Mouse (Mus musculus): Measurements from ENCODE around the gene Ube3b.

The Ube3b gene

DNA sequence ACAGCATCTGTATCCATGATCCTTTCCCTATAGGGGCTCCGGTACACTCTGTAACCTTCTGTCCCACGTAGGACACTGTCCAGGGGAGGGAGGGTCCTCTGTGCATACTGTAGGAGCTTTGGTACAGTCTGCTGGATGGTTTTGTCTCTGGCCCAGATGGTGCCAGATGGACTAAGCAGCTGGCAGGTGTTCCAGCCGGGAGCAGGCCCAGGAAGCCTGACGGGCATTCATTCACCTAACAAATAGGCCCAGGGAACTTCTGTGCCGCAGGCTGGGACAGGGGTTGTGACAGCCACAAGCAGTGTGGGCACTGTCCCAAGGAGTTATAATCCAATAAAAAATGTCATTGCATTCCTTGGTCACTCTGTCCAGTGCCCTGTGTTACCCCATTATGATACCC lies 43.6 kb downstream of the Ube3b start:
- DNase-seq (ENCODE audit: low read depth, low spot score), result no peak

DNA sequence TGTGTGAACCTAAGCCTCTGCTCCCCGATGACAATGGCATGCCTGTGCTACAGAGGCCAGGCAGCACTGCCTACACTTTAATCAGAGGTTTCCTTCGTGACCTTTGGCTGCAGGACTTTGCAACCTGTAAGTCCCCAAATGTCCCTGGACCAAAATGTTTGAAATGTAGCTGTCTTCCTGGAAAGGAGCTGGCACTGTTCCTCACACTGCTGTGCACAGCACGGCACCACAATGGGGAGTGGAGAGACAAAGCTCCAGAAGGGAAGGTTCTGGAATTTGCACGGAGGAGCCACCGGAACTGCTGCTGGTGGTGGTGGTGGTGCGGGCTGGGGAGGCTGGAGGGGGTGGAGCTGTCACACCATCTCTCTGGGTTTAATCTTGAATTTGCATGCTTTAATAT lies 46.3 kb downstream of the Ube3b start:
- DNase-seq (ENCODE audit: low read depth, low spot score), result no peak

GRCm38 (mm10) chr5:114428621-114429020 lies 48.2 kb downstream of the Ube3b start:
- no peak for DNase-seq (ENCODE audit: low read depth, low spot score)

GRCm38 (mm10) chr5:114429781-114430180 lies 49.4 kb downstream of the Ube3b start:
- DNase-seq (ENCODE audit: low read depth, low spot score), result no peak

DNA sequence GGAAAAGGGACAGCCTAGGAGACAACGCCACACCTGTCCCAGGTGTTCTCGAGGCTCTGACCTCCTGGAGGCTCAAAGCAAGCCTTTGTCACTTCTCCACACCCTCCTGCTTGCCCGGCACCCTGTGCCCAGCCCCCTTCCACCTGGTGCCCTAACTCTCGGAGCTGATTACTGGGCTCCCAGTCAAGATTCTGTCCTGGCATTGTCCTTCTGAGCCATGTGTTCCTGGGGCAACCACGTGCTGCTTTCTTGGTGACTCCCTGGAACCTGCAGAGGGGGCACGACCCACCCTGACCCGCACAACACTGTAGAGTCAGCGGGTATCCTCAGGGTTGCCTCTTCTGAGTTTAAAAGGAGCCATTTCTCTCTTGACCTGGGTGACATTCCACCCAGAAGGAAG lies 54.0 kb downstream of the Ube3b start:
- DNase-seq (ENCODE audit: low read depth, low spot score), result no peak

DNA sequence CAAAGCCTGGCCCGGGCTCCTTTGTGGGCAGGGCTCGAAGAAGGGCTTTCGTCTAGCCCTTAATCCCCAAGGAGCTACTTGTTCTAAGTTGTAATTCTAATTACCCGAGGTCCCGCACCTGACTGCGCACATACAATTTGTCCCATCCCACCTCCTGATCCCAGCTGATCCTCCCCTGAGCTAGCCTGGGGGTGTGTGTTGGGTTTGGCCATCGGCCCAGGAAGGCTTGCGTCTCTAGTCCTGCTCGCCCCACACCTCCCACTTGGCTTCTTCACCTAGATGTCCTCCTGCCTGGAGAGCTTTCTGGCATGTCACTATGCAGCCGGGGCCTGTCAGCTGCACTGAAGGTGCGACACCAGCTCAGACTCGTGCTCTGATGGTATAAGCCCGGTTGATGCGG lies 55.2 kb downstream of the Ube3b start:
- no peak for DNase-seq (ENCODE audit: low read depth, low spot score)

GRCm38 (mm10) chr5:114443566-114444367 lies 63.4 kb downstream of the Ube3b start, which contains the start of the genes Mmab and Mvk:
TSS of gene Mmab (minus strand) at chr5:114444060.
TSS of gene Mvk (plus strand) at chr5:114444269.
- DNase-seq (ENCODE audit: low read depth, low spot score), result peak; percentile 100

DNA sequence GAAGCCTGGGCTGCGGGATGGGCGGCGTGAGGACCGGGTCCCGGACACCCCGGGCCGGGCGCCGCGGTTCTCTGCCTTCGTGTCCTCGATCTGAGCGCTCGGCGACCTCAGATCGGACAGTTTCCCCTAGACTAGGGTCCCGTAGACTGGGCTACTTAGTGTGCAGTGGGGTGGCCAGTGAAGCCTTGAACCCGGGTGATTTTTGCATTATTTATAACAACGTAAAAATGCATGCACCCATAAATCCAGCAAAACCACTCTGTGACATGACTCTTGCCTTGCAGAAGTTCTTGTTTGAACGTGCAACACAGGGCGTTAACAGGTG lies 63.9 kb downstream of the Ube3b start:
- no peak for DNase-seq (ENCODE audit: low read depth, low spot score)

DNA sequence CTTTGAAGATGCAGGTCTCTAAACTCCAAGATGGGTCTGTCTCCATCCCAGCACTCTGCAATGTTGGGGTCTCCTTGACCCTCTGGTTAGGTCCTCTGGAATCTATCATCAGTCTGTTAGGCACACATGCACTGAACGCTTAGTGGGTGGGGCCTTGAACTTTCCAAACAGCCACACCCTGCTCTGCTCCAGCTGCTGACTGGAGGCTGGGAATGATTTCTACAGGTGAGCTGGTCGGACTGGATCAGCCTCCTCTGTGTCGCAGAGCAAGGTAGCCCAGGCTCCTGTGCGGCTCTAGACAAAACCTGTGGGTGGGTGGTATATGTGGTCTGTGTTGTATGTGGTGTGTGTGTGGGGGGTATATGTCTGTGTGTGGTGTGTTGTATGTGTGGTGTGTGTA lies 68.6 kb downstream of the Ube3b start:
- DNase-seq (ENCODE audit: low read depth, low spot score), result no peak

DNA sequence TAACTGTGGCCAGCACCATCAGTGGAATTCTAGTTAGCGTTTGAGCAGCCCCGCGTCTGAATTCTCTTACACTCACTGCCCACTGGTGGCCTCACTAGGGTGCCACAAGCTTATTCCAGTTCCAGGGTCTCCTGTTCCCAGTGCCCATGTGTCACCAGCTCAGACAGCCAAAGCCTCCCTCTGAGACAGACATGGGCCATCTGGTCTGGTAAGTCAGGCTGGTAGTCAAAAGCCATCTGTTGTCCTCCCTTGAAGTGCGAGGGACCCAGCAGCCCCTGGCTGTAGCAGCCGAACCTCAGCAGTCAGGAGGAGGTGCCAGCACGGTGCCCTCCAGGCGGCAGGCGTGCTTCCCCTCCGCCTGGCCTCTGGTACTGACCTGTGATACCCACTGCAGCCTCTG lies 75.9 kb downstream of the Ube3b start:
- no peak for DNase-seq (ENCODE audit: low read depth, low spot score)

- DNase-seq (ENCODE audit: low read depth, low spot score), result no peak
These were observed 76.7 kb downstream of the Ube3b start for GRCm38 (mm10) chr5:114456995-114457605.

DNA sequence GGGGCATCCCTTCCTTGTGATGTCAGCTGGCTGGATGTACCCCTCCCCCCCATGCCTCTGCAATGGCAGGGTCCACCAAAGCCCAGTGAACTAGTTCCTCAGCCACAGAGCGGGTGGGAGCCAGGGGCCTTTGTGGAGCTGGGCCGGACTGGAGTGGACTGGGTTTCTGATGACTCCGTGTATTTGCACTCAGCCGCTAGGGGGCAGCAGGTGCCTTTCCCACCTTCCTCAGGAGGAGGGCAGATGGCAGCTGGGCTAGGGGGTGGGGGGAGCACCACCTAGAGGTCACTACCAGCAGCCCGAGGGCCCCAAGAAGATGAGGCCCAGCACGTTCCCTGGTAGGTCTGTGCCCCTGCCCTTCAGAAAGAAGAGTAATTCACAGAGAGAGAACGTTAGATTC lies 80.8 kb downstream of the Ube3b start:
- DNase-seq (ENCODE audit: low read depth, low spot score), result peak; percentile 82

DNA sequence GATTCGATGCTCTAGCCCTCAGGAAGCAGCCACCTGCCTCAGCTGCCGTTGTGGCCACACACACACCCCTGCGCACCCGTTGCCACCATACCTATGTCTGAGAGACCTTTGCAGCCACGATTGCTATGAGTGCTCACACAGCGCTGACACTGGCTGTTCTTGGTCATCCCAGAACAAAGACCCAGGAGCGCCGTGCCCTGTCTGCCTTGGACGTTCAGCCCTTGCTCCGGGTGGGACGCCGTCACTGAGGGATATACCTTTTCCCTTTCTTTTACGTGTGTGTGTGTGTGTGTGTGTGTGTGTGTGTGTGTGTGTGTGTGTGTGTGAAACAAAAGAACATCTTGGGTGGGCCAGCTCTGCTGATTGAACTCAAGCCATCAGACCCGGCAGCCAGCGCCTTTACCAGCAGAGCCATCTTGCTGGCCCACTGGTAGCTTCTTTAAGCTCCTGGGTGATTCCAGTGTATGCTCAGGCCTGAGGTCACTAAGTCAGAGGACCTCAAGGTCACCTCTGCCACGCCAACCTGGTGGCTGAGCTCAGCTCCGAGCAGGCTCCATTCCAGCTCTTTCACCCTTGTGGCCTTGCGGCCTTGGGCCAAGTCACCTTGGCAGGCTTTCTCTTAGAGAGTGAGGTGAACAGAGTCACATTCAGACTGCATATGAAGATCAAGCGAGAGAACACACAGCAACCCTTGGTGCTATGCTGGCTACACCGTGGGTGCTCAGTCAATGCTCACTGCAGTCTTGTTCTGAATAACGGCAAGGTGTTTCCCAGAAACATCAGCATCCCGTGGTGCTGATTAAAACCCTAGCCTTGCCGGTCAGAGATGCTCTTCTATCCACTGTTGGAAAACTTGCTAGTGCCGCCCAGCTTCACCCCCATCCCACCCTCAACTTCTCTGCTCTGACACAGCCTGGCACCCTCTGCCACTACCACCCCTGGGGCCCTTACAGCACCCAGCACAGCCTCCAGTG lies 81.9 kb downstream of the Ube3b start:
- DNase-seq (ENCODE audit: low read depth, low spot score), result no peak

DNA sequence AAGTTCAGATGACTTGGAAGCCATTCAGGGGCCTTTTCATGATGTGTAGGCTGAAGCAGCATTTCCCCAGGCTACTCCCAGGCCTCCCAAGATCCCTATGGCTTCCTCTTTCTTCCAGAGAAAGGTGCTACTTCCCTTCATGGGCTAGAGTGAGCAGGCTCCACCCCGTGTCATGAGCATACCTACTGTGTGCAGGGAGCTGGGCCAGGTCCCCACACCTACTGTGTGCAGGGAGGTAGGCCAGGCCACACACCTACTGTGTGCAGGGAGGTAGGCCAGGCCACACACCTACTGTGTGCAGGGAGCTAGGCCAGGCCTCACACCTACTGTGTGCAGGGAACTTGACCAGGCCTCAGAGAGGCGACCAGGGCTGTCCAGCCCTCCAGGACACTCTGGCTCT lies 84.2 kb downstream of the Ube3b start:
- DNase-seq (ENCODE audit: low read depth, low spot score), result no peak

DNA sequence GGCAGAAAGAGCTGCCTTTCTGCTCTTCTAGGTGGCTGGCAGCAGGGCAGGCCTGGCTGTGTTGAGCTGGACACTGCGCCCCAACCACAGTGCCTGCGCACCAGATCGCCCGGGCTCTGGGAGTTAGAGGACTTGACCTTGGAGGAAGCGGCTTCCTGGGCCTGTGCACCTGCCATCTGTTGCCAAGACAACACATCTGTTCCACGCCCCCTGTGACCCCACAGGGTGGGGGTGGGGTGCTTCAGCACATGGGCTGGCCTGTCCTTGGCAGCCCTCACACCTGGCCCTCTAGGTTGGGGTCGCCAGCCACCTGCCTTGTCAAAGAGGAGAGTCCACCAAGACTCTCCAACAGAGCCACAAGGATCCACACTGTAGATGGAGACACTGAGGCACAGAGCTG lies 85.2 kb downstream of the Ube3b start:
- DNase-seq (ENCODE audit: low read depth, low spot score), result no peak

- no peak for DNase-seq (ENCODE audit: low read depth, low spot score)
These were observed 86.6 kb downstream of the Ube3b start for GRCm38 (mm10) chr5:114467019-114467418.

GRCm38 (mm10) chr5:114467430-114467829 lies 87.0 kb downstream of the Ube3b start:
- no peak for DNase-seq (ENCODE audit: low read depth, low spot score)

GRCm38 (mm10) chr5:114468007-114468406 lies 87.6 kb downstream of the Ube3b start:
- DNase-seq (ENCODE audit: low read depth, low spot score), result no peak

DNA sequence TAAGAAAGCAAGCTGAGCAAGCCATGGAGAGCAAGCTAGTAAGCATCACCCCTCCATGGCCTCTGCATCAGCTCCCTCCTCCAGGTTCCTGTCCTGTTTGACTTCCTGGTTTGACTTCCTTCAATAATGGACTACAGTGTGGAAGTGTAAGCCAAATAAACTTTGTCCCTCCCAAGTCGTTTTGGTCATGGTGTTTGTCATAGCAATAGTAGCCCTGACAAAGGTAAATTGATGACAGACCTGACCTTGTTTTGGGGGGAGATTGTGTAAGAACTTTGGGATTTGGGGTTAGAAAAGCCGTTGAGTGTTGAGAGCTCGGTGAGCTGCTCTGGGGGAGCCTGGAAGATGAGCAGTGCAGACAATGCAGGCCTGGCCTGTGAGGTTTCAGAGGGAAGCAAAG lies 90.0 kb downstream of the Ube3b start:
- DNase-seq (ENCODE audit: low read depth, low spot score), result no peak

All from 3T3-L1 (cell line).